Mouse (Mus musculus) frontal cortex, postnatal 10 days (tissue): ENCODE measurements around the gene Rhod.
"Not testable (repeated sequence)": the region's sequence is repeated elsewhere in the genome, so short reads cannot be mapped to it uniquely, and the experiment has no call there.

Source experiments
- DNase-seq, 2 experiments: peaks; one replicate each; pipeline ENCODE4 v3.0.0; 2022; ENCODE audit warnings: low spot score in 2 of 2, mixed read lengths in 1 of 2

Rhod gene

DNA sequence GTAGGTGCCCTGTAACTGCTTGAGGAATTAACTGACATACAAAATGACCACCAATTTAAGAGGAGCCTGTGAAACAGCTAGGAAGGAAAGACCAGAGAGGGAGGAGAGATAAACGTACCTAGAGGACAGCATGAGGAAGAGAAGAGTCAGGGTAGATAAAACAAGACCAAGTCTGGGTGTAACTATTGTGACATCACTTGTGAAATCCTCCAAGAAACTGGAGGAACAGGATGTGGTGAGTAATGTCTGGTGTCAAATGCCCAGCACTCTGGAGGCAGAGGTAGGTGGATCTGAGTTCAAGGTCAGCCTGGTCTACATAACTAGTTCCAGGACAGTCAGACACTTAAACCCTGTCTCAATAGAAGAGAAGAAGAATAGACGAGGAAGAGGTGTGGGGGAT lies 30.2 kb downstream of the Rhod start:
- DNase-seq: no peak

DNA sequence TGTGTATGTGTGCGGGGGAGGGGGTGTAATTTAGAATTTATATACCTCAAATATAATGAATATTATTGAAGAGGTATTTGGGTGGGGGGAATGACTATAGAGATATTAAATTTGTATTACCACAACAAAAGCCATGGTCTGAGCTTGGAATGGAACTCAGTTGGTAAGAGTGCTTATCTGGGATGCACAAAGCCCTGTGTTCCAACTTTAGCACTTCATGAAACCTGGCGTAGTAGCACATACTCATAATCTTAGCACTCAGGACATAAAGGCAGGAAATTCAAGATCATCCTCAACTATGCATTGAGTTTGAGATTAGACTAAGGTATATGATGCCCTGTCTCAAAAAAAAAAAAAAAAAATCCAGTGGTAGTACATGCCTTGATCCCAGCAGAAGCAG lies 34.4 kb downstream of the Rhod start:
- no peak for DNase-seq

DNA sequence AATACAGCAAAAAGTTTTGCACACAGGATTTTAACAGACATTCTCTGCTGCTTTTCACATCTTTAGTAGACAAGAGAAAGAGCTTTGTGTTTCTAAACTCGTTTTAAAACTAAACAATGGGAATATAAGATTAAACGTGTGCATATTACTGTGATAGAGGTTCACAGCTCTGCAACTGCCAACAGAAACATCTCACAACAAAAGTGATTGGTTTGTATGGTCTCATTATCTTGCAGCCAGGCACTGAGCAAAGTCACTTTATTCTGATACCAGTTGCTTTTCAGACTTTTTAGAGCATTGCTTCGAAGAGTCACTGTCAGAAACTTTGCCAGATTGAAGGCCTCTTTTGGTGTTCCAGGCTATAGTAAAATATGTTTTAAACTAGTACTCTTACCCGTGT lies 40.3 kb downstream of the Rhod start:
- DNase-seq: no peak

DNA sequence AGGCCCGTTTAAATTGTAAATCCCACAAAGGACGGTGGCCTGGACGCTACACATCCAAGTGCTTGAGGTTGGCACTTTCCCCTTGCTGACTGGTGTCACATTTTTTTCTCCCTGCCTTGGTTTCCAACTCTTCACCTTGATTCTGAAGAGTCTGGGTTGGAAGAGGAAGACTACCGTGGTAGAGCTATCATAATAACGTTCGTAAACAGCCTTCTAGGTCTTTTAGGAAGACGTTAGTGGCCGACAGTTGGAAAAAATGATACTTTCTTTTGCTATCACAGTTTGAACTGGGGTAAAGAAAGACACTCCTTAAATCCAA lies 40.6 kb downstream of the Rhod start:
- no peak for DNase-seq

DNA sequence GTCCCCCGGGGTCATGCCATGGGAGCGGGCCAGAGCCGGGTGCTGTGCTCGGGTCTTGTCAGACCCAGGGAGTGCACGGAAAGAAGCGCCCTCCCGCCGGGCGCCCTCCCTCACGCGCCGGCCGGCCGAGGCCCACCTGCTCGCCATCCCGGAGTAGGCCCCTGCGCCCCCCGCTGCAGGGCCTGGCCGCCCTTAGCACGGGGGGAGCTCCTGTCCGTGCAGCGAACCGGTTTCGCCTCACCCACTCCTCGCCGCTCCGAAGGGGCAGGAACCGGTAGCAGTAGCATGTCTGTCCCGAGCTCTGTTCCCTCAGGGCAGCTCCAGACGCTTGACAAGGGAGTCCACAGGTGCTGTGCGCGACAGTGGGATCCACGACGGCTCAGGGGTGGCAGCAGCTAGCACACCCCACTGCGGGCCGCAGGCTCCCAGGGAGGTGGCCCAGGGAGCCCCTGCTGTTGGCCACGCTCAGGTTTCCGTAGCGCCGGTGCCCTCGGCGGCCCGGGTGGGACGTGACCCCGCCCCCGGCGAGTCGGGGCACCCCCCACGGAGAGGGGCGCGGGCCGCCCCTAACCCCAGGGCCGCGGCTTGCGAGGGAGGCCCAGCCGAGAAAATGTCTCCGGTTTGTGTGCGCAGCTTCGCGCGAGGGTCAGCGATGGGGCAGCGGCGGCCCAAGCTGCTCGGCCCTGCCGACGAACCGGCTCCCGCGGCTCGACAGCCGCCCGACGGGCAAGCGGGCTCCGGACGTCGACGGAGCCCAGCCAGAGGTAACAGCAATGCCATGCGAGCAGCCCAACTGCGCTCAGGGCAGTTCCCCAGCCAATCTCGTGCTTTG lies 41.2 kb downstream of the Rhod start, which contains the start of gene Kdm2a:
TSS of gene Kdm2a (minus strand) at position 488 of the 832 bp plus-strand sequence.
- DNase-seq: peak; percentile 65 to 69

DNA sequence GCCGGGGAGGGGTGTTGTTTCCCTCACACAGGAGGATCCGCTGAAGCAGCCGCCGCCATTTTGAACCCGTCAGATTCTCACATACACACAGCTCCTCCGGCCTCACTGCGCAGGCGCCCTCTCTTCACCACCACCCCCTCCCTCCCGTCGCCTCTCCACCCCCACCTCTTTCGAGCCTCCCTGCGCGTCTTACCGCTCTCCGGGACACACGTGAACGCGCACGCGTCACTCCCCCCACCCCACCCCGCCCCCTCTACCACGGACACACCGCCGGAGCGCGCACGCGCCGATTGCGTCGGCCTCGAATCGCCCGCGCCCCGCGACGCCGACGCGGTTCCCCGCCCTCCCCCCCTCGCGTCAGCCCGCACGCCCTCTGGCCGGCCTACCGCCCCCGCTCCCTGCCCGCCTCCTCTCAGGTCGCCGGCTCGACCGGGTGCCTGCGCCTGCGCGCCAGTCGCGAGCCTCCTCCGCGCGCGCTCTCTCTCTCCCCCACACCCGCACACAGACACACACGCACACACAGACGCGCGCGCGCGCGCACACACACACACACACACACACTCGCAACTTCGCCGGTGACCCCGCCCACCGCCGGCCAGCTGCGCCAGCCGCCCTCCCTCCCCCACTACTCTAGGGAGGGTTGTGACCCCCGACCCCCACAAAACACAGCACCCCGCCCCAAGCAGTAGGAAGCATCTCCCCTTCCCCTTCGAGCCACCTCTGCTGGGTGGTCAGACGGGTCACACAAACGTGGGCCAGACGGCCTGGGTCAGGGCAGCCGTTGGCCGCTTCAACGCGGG lies 42.0 kb downstream of the Rhod start:
- DNase-seq: peak; percentile 93

DNA sequence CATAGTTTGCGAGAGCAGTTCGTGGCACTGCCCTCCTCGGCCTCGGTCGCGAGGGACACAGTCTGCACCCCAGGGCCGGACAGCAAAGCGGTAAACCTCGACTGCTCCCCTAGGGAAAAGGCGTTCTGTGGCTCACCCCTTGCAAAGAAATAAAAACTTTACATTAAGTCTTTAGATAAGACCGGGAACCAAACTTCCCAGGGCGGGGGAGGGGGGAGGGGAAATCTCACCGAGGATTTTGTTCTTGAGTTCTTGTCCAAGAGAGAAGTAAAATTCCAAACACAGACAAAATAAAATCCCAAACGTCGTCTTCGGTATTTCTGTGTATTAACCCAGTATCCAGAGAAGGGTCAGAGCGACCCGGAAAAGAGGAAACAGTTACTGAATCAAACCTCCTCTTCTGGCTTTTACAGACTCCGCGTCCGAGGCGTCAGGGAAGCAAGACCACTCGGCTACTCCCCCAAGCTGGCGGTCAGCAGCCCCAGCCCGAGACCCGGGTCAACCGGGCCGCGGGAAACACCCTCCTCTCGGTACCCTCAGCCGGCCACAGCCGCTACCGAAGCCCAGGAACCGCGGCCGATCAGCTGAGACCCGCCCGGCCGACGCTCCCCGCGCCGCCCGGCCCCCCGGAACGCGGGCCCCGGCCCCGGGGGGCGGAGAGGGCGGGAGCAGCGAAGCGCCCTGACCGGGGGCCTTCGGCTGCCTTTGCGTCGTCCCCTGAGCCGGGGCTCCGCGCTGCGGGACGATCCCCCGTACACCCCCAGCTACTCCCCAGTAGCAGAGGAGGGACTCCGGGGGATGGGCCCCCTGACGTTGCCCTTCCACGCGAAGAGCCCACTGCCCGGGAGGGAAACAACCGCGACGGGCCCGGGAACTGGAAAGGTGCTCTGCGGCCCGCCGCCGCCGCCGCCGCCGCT lies 42.9 kb downstream of the Rhod start:
- peak; percentile 19 to 46 for DNase-seq

DNA sequence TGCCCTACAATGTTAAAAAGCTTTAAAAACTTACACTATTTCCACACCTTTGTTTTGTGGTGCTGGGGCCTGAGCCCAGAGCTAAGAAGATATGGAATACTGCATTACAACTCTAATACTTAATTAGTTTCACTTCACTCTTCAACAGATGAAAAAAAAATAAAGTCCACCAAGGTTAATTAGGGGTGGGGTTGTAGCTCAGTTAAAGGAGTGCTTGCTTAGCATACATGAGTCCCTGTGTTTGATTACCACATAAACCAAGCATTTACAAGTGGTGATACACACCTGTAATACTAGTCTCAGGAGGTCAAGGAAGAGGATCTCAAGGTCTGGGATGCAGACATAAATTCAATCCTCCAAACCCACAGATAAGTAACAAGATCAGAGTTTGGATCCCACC lies 52.0 kb downstream of the Rhod start:
- DNase-seq: no peak

DNA sequence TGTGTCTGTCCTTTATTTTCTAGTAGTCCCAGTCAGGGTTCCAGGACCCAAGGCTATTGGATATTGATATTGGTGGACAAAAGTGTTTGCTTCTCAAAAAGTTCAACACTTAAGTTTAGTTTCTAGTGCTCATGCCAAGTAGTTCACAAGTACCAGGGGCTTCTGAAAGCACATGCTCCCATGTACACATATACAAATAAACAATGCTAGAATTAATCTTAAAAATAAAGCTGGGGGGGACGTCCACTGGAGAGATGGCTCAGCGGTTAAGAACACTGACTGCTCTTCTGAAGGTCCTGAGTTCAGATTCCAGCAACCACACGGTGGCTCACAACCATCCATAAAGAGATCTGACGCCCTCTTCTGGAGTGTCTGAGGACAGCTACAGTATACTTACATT lies 54.2 kb downstream of the Rhod start:
- no peak for DNase-seq

DNA sequence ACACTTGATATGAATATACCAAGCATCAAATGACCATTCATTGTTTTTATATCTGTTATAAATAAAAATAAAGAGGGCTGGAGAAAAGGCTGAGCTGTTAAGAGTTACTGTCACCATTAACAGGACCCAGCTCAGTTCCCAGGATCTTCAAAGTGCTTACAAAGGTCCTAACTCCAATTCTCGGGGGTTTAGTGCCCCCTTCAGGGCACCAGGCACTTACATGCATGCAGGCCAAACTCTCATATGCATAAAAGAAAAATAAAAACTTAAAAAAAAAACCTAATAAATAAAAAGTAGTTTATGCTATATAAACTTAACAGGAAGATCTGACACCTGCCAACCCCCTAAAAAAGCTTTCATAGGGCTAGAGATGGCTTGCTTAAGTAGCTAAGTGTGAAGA lies 54.9 kb downstream of the Rhod start:
- no peak for DNase-seq

DNA sequence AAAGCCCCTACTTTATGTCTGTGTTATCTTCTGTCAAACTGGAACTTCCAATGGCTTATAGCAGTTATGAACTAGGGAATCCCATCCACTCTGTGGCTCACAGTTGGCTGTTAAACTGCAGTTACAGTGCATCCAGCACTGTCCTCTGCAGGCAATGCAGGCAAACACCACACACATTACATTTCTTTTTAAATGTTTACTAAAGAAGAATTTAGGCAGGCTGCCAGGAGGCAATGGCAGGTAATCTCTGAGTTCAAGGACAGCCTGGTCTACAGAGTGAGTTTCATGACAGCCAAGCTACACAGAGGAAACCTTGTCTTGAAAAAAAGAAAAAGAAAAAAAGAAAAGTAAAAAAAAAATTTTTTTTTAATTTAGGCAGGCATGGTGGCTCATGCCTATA lies 55.9 kb downstream of the Rhod start:
- no peak for DNase-seq

DNA sequence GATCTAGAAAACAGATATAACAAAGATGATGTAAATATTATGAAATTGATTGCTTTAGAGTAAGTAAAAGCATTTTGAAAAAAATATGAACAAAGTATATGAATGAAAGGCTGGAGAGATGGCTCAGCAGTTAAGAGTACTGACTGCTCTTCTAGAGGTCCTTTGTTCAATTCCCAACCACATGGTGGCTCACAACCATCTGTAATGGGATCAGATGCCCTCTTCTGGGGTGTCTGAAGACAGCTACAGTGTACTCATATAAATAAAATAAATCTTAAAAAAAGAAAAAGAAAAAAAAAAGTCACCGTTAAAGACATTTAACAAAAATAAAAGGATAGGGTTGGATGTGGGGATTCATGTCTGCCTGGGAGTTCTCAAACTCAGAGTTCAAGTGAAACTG lies 56.9 kb downstream of the Rhod start:
- DNase-seq: not testable (repeated sequence)
